Mouse (Mus musculus): ENCODE results near the gene Slc1a6. TPM values are rescaled to one million over a fixed set of nuclear protein-coding genes. Genes with fewer than 3 reads are reported as not detected.
"Not testable (repeated sequence)": the region's sequence is repeated elsewhere in the genome, so short reads cannot be mapped to it uniquely, and the experiment has no call there.

The Slc1a6 gene
- polyA plus RNA-seq, 1 experiment from 2014 or later: 1.1 TPM

- Histone ChIP-seq H3K4me3 (ENCODE audit: low read depth, low read length) (no peak overlapping the region), H3K9ac (ENCODE audit: low read length) (no peak overlapping the region), H3K9me3 (ENCODE audit: control insufficient read depth, low read length) (no peaks in the 10 kb centered on the region), H3K36me3 (ENCODE audit: control insufficient read depth, insufficient read depth, low read length) (no peaks in the 10 kb centered on the region), H3K27ac (ENCODE audit: low read depth, low read length) (no peak overlapping the region), H3K27me3 (ENCODE audit: control insufficient read depth, insufficient read depth, low read length) (no peaks in the 10 kb centered on the region), H3K4me1 (ENCODE audit: control insufficient read depth, insufficient read depth, low read length) (peaks cover 4% of the 10 kb centered on the region; the same call in 1 of the 2 replicates), H3K4me2 (no peak overlapping the region)
- DNase-seq (ENCODE audit: low spot score, missing footprints) (peak; percentile 96), ATAC-seq (ENCODE audit: low FRiP score) (no peak)
- WGBS: 38% methylated on average over 6 of the region's 6 CpGs
Observed at GRCm38 (mm10) chr10:78756021-78756420, 24.3 kb upstream of the Slc1a6 start.

- Histone ChIP-seq H3K9me3 (ENCODE audit: control insufficient read depth, low read length) (no peaks in the 10 kb centered on the region), H3K4me2 (no peak overlapping the region), H3K9ac (ENCODE audit: low read length) (no peak overlapping the region), H3K36me3 (ENCODE audit: control insufficient read depth, insufficient read depth, low read length) (no peaks in the 10 kb centered on the region), H3K27ac (ENCODE audit: low read depth, low read length) (no peak overlapping the region), H3K27me3 (ENCODE audit: control insufficient read depth, insufficient read depth, low read length) (no peaks in the 10 kb centered on the region), H3K4me3 (ENCODE audit: low read depth, low read length) (no peak overlapping the region), H3K4me1 (ENCODE audit: control insufficient read depth, insufficient read depth, low read length) (no peaks in the 10 kb centered on the region)
- WGBS: 84% methylated on average over 1 of the region's 1 CpGs
- DNase-seq (ENCODE audit: low spot score, missing footprints) (no peak), ATAC-seq (ENCODE audit: low FRiP score) (no peak)
Observed at GRCm38 (mm10) chr10:78765570-78765969, 14.7 kb upstream of the Slc1a6 start.

GRCm38 (mm10) chr10:78775830-78776229 lies 4.5 kb upstream of the Slc1a6 start:
- 63% methylated on average over 4 of the region's 4 CpGs for WGBS
- peaks cover under 1% of the 10 kb centered on the region; the same call in 1 of the 2 replicates for H3K27me3 ChIP-seq (ENCODE audit: control insufficient read depth, insufficient read depth, low read length)
- no peaks in the 10 kb centered on the region for H3K9me3 ChIP-seq (ENCODE audit: control insufficient read depth, low read length)
- no peak overlapping the region for H3K4me2 ChIP-seq
- no peaks in the 10 kb centered on the region for H3K36me3 ChIP-seq (ENCODE audit: control insufficient read depth, insufficient read depth, low read length)
- peaks cover 3% of the 10 kb centered on the region for H3K4me1 ChIP-seq (ENCODE audit: control insufficient read depth, insufficient read depth, low read length)
- H3K9ac ChIP-seq (ENCODE audit: low read length): no peak overlapping the region
- H3K4me3 ChIP-seq (ENCODE audit: low read depth, low read length): no peak overlapping the region
- DNase-seq (ENCODE audit: low spot score, missing footprints) (no peak), ATAC-seq (ENCODE audit: low FRiP score) (peak; percentile 57)
- H3K27ac ChIP-seq (ENCODE audit: low read depth, low read length): no peak overlapping the region

GRCm38 (mm10) chr10:78779527-78779926 lies 769 bp upstream of the Slc1a6 start:
- ATAC-seq (ENCODE audit: low FRiP score): no peak
- WGBS: 65% methylated on average over 9 of the region's 9 CpGs

GRCm38 (mm10) chr10:78787566-78788087 lies 7.3 kb downstream of the Slc1a6 start:
- peak overlapping the region; percentile 46 for H3K4me2 ChIP-seq
- peak overlapping the region; percentile 34 for H3K4me3 ChIP-seq (ENCODE audit: low read depth, low read length)
- no peaks in the 10 kb centered on the region for H3K27me3 ChIP-seq (ENCODE audit: control insufficient read depth, insufficient read depth, low read length)
- H3K9me3 ChIP-seq (ENCODE audit: control insufficient read depth, low read length): no peaks in the 10 kb centered on the region
- peak; percentile 95 for ATAC-seq (ENCODE audit: low FRiP score)
- H3K9ac ChIP-seq (ENCODE audit: low read length): peak overlapping the region; percentile 61
- 7% methylated on average over 22 of the region's 22 CpGs for WGBS
- peak; percentile 94 for DNase-seq (ENCODE audit: low spot score, missing footprints)
- H3K36me3 ChIP-seq (ENCODE audit: control insufficient read depth, insufficient read depth, low read length): no peaks in the 10 kb centered on the region
- H3K27ac ChIP-seq (ENCODE audit: low read depth, low read length): no peak overlapping the region
- H3K4me1 ChIP-seq (ENCODE audit: control insufficient read depth, insufficient read depth, low read length): 0 out of 2 replicates have a peak, but pooled peaks cover 2% of the 10 kb centered on the region

More at GRCm38 (mm10) chr10:78779527-78779926, 769 bp upstream of the Slc1a6 start:
- H3K4me2 ChIP-seq: peak overlapping the region; percentile 94
- peaks cover 2% of the 10 kb centered on the region; the same call in 1 of the 2 replicates for H3K27me3 ChIP-seq (ENCODE audit: control insufficient read depth, insufficient read depth, low read length)
- H3K4me1 ChIP-seq (ENCODE audit: control insufficient read depth, insufficient read depth, low read length): peaks cover 3% of the 10 kb centered on the region
- no peaks in the 10 kb centered on the region for H3K36me3 ChIP-seq (ENCODE audit: control insufficient read depth, insufficient read depth, low read length)
- DNase-seq (ENCODE audit: low spot score, missing footprints): peak; percentile 75
- H3K4me3 ChIP-seq (ENCODE audit: low read depth, low read length): peak overlapping the region; percentile 54
- no peaks in the 10 kb centered on the region for H3K9me3 ChIP-seq (ENCODE audit: control insufficient read depth, low read length)
- H3K9ac ChIP-seq (ENCODE audit: low read length): no peak overlapping the region; the same call in 1 of the 2 replicates
- no peak overlapping the region for H3K27ac ChIP-seq (ENCODE audit: low read depth, low read length)

GRCm38 (mm10) chr10:78790561-78790960 lies 10.3 kb downstream of the Slc1a6 start:
- Histone ChIP-seq H3K4me2 (no peak overlapping the region), H3K27ac (ENCODE audit: low read depth, low read length) (no peak overlapping the region), H3K4me1 (ENCODE audit: control insufficient read depth, insufficient read depth, low read length) (0 out of 2 replicates have a peak, but pooled peaks cover 2% of the 10 kb centered on the region), H3K27me3 (ENCODE audit: control insufficient read depth, insufficient read depth, low read length) (no peaks in the 10 kb centered on the region), H3K9ac (ENCODE audit: low read length) (no peak overlapping the region), H3K36me3 (ENCODE audit: control insufficient read depth, insufficient read depth, low read length) (no peaks in the 10 kb centered on the region), H3K9me3 (ENCODE audit: control insufficient read depth, low read length) (no peaks in the 10 kb centered on the region), H3K4me3 (ENCODE audit: low read depth, low read length) (no peak overlapping the region)
- whole genome bisulfite sequencing: 54% methylated on average over 1 of the region's 1 CpGs
- no peak for DNase-seq (ENCODE audit: low spot score, missing footprints)
- ATAC-seq (ENCODE audit: low FRiP score): no peak

- no peak for DNase-seq (ENCODE audit: low spot score, missing footprints)
- ATAC-seq (ENCODE audit: low FRiP score): no peak
- no peaks in the 10 kb centered on the region for H3K9me3 ChIP-seq (ENCODE audit: control insufficient read depth, low read length)
- H3K27me3 ChIP-seq (ENCODE audit: control insufficient read depth, insufficient read depth, low read length): no peaks in the 10 kb centered on the region
- no peak overlapping the region for H3K4me3 ChIP-seq (ENCODE audit: low read depth, low read length)
- H3K9ac ChIP-seq (ENCODE audit: low read length): no peak overlapping the region
- H3K4me2 ChIP-seq: no peak overlapping the region
- no peak overlapping the region for H3K27ac ChIP-seq (ENCODE audit: low read depth, low read length)
- no peaks in the 10 kb centered on the region for H3K4me1 ChIP-seq (ENCODE audit: control insufficient read depth, insufficient read depth, low read length)
- H3K36me3 ChIP-seq (ENCODE audit: control insufficient read depth, insufficient read depth, low read length): no peaks in the 10 kb centered on the region
- 83% methylated on average over 2 of the region's 2 CpGs for WGBS
Observed at GRCm38 (mm10) chr10:78801449-78801848, 21.2 kb downstream of the Slc1a6 start.

GRCm38 (mm10) chr10:78812358-78813060 lies 32.2 kb downstream of the Slc1a6 start:
- no peak overlapping the region for H3K27ac ChIP-seq (ENCODE audit: low read depth, low read length)
- no peaks in the 10 kb centered on the region; the same call in 1 of the 2 replicates for H3K9me3 ChIP-seq (ENCODE audit: control insufficient read depth, low read length)
- no peaks in the 10 kb centered on the region for H3K4me1 ChIP-seq (ENCODE audit: control insufficient read depth, insufficient read depth, low read length)
- H3K9ac ChIP-seq (ENCODE audit: low read length): no peak overlapping the region
- no peaks in the 10 kb centered on the region for H3K27me3 ChIP-seq (ENCODE audit: control insufficient read depth, insufficient read depth, low read length)
- no peak overlapping the region for H3K4me2 ChIP-seq
- no peak overlapping the region for H3K4me3 ChIP-seq (ENCODE audit: low read depth, low read length)
- no peaks in the 10 kb centered on the region for H3K36me3 ChIP-seq (ENCODE audit: control insufficient read depth, insufficient read depth, low read length)
- DNase-seq (ENCODE audit: low spot score, missing footprints) (no peak), ATAC-seq (ENCODE audit: low FRiP score) (peak; percentile 78)
- WGBS: 65% methylated on average over 6 of the region's 6 CpGs

- not testable (repeated sequence) for ATAC-seq (ENCODE audit: low FRiP score); H3K4me2 ChIP-seq; DNase-seq (ENCODE audit: low spot score, missing footprints); H3K4me3 ChIP-seq (ENCODE audit: low read depth, low read length); H3K27me3 ChIP-seq (ENCODE audit: control insufficient read depth, insufficient read depth, low read length); H3K27ac ChIP-seq (ENCODE audit: low read depth, low read length); H3K4me1 ChIP-seq (ENCODE audit: control insufficient read depth, insufficient read depth, low read length); H3K36me3 ChIP-seq (ENCODE audit: control insufficient read depth, insufficient read depth, low read length); H3K9ac ChIP-seq (ENCODE audit: low read length); H3K9me3 ChIP-seq (ENCODE audit: control insufficient read depth, low read length)
- 92% methylated on average over 12 of the region's 12 CpGs for WGBS
Observed at GRCm38 (mm10) chr10:78840456-78840855, 60.2 kb downstream of the Slc1a6 start.
